ENCODE assay signal across 7 mouse cellular contexts in genomic region chr15:82899676-82900301, GRCm38 (mm10).
DNase-seq lines count a peak whose midpoint lies in the region; ATAC-seq lines count a peak whose summit lies in the region.

No protein-coding gene starts in this region.

- intact Hi-C loops in left cerebral cortex, postnatal 4 days (cut with DNase I): loop anchor here (10.0 kb wide), 1 partner anchor 135 kb away; the partner anchor contains the start of gene Nfam1

- peaks cover 63% of the 10 kb centered on the region for H3K4me1 ChIP-seq in hindbrain, embryonic 15.5 days (replicated peaks)
- H3K4me1 ChIP-seq in midbrain, embryonic 10.5 days: peaks cover 83% of the 10 kb centered on the region

- peak overlapping the region; percentile 77 for H3K4me2 ChIP-seq in hindbrain, embryonic 15.5 days

- peak; percentile 85 for DNase-seq in adipocyte (ENCODE audit: low spot score)
- DNase-seq in cerebellum, postnatal 14 days: peak; percentile 84 to 90
- peak; percentile 78 for DNase-seq in gastrocnemius, adult 18-20 months (ENCODE audit: low spot score)
- peak; percentile 84 for DNase-seq in left cerebral cortex, postnatal 4 days
- peak; percentile 90 for DNase-seq in midbrain, embryonic 10.5 days (ENCODE audit: low spot score)
- peak; percentile 62 to 76 for DNase-seq in right cerebral cortex, postnatal 36 days (ENCODE audit: low spot score in 2 of 2)

- peak overlapping the region; percentile 62 for H3K9ac ChIP-seq in hindbrain, embryonic 15.5 days

- H3K27ac ChIP-seq in hindbrain, embryonic 15.5 days (replicated peaks): peak overlapping the region; percentile 92
- H3K27ac ChIP-seq in midbrain, embryonic 10.5 days (replicated peaks): peak overlapping the region; percentile 94

- peak overlapping the region; percentile 79 for H3K4me3 ChIP-seq in hindbrain, embryonic 15.5 days
- H3K4me3 ChIP-seq in midbrain, embryonic 10.5 days: peak overlapping the region; percentile 98

- no peaks in the 10 kb centered on the region for H3K9me3 ChIP-seq in hindbrain, embryonic 15.5 days
- no peaks in the 10 kb centered on the region for H3K9me3 ChIP-seq in midbrain, embryonic 10.5 days (replicated peaks)

- H3K36me3 ChIP-seq in hindbrain, embryonic 15.5 days: no peaks in the 10 kb centered on the region
- no peaks in the 10 kb centered on the region for H3K36me3 ChIP-seq in midbrain, embryonic 10.5 days

- peak; percentile 95 for ATAC-seq in hindbrain, embryonic 15.5 days (ENCODE audit: low FRiP score, low read depth)

- H3K27me3 ChIP-seq in hindbrain, embryonic 15.5 days: no peaks in the 10 kb centered on the region
- peaks cover 39% of the 10 kb centered on the region for H3K27me3 ChIP-seq in midbrain, embryonic 10.5 days (ENCODE audit: low read depth, poor library complexity, severe bottlenecking)

- WGBS in hindbrain, embryonic 15.5 days: under 1% methylated on average over 35 of the region's 56 CpGs
- WGBS in midbrain, embryonic 10.5 days: 1% methylated on average over 56 of the region's 56 CpGs

Comparison
In these comparisons a context has a peak if more than half of its experiments do, and no peak if none do; other contexts are left out.
1. Peak in every context shown above with its lines: DNase-seq, ATAC-seq, H3K4me3 ChIP-seq and H3K27ac ChIP-seq.